Mouse (Mus musculus) left cerebral cortex, adult 9 months (tissue): ENCODE measurements around the gene Stpg1.

Experiments used
- DNase-seq, 2 experiments: peaks; one replicate each; pipeline ENCODE4 v3.0.0; 2022; ENCODE audit warnings: low spot score in 2 of 2

The Stpg1 gene

DNA sequence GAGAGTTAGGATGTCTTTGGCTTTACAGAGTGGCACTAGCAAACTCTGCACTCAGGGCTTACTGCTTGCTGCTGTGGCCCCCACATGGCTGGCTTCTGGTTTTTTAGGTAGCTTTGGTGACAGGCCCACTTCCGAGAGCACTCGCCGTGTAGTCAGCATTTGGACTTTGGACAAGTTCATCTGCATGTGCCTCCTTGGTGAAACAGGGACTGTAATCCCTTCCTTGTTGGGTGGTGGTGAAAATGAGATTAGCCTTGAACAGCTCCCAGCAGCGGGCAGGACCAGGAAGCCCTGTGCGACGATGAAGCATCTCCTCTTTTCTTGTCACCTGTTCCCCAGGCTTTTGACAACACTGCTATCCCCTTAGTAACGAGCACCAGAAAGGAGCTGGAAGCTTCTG is 19.3 kb downstream of the Stpg1 start:
- DNase-seq, result no peak

DNA sequence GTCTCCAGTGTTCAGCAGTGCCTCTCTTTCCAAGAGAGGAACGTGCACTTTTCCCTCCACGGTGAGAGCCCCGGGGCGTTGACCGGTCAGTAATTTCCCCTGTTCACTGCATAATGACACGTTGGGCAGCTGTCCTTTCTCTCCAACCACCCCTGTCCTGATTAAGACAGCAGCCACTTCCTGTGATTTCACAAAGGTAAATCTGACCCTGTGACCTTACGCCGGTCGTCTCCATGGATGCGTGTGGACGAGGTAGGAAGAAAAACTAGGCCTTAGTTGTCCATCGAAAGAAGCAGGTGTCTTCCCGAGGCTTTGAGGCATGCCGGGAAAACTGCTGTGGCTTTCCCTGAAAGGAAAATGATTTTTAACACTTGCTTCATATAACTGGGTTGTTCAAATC is 20.3 kb downstream of the Stpg1 start:
- no peak for DNase-seq

DNA sequence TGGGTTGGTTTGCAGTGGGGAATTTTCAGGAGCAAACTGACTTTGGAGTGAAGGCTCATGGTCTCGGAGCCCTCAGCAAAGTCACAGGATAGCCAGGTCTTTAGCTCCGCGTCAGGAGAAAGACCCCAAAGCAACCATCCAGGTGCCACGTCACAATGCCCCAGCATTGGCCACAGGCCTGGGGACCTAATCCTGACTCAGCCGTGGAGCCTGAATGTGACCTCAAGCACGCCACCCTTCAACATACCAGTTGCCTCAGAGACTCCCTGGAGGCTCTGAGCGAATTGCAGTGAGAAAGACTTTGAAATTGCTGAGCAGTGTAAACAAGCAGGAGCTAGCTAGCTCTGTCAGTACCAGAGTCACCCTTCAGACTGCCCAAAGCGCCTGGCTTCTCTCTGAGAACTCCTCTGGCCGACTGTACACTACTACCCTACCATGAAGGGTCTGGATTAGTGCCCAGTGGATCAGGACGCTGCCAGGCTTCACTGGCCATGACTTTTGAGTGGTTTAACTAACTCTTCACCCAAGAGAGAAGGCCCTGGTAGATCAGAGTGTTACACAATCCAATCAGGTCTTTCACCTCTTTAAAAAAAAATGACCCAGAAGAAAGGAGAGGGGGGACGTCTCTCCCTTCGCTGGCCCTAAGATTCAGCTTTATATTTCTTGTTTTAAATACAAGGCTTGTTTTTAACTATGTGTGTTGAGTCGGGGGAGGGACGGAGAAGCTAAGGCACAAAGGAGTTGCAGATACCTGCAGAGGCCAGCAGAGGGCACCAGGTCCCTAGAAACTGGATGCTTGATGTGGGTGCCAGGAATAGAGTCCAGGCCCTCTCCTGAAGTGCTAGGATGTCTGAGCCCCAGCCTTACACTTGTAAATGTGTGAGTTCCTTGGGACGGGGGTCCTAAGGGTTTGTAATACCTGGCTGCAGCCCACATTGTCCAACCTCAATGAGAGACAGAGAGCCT is 22.0 kb downstream of the Stpg1 start:
- DNase-seq, result peak in 1 of 2 experiments; percentile 33

DNA sequence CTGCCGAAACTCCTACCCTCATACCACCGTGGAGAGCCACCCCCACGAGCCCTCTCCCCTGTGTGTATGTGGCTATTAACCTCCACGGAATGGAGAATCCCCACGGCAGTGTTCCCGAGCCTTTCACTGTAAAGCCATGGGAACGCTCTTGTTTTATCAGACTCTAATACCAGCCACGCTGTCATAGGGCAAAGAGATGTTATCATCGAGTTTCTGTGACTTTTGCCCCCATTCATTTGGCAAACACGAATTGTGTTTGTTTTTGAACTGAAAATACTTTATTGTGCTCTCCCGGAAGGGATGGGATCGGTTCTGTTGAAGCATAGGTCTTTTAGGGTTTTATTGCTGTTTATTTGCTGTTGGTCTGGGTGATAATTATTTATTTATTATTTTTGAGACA is 23.5 kb downstream of the Stpg1 start:
- DNase-seq, result no peak

DNA sequence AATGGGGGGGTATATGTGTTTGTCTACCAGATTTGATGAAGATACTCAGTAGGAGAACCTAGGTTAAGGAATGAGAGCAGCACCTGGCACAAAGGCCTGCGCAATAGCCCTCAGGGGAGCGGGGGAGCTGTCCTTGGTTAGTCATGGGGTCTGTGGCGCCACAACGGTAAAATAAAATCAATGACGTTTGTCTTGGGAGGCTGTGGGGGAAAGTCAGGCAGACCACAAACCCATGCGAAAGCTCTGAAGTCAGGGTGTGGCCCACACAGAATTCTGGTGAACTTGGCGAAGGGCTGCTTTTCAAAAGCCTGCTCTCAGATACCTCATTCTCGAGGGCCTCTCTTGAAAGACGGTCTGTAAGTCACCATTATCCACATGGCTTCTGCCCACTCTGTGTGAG is 25.8 kb downstream of the Stpg1 start:
- DNase-seq, result no peak

DNA sequence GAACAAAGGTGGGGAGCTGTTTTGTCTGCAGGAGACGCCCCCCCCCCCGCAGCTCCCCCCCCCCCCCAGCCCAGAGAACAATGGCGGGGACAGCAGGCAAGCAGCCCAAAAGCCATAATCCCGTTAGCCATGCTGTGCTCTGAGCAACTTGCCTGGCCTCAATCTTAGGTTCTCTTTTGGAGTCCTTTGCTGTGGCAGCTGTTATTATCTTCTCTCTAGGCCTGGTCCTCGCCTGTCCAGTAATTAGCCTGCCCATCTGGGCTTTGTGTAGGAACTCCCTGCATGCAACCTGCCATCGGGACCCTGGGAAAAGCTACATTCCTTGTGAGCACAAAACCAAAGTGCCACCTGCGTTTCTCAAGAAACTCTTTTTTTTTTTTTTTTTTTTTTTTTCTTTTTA is 29.3 kb downstream of the Stpg1 start:
- DNase-seq, result no peak

DNA sequence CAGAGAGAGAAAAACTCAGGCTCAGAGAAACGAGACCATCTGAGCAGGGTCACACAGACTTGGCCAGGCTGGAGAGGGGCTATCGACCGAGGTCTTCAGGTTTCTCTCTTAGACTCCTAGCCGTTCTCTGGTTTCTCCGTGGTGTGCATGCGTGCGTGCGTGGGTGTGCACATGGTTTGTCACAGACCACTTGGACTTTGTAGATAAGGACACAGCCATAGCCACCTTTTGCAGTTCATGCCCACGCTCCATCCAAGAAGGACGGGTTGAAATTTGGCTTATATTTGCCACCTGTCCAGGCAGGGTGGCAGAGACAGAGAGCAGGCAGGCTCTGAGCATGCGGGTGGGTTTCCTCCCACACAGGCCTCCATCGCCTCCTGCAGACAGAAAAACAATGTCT is 30.5 kb downstream of the Stpg1 start:
- DNase-seq, result no peak

DNA sequence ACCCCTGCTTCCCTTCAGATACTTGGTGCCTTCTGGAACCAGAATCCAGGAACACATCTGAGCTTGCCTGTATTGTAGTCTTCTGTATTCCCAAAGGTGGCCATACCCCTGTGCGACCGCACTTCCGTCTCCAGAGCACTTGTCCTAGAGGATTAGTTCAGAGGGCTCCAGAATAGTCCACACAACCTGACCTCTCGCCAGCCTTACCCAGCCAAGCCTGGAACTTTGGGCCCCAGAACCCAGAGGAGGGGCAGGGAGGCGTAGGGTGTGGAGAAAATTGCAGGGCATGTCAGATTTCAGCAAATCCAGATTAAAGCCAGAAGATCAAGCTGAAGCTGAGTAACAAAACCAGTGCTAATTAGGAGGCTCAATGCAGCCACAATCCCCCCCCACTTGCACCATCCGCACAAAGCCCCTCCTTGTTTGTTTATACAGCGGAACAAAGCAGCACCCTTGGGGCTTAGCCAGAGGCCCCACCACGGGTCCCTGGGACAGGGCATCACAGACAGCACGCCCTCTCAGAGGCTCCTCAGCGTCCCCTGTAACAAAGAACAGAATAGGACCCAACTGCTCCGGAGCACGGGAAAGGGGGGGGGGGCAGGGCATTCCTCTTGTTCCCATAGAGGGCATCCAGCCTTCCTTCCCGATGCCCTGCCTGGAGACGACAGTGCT is 31.6 kb downstream of the Stpg1 start:
- no peak for DNase-seq

DNA sequence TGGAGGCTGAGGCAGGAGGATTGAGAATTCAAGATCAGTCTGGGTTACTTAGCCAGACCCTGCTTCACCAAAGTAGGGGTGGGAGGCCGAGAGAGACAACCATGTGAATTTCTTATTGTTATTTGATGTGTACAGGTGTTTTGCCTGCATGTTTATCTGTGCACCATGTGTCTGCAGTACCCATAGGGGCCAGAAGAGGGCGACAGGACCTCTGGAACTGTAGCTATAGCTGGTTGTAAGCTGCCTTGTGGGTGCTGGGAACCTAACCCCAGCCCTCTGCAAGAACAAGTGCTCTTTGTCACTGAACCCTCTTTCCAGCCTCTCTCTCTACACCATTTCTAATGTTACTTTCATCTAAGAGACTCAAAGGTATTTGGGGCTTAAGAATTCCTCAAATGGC is 35.7 kb downstream of the Stpg1 start:
- DNase-seq, result no peak

DNA sequence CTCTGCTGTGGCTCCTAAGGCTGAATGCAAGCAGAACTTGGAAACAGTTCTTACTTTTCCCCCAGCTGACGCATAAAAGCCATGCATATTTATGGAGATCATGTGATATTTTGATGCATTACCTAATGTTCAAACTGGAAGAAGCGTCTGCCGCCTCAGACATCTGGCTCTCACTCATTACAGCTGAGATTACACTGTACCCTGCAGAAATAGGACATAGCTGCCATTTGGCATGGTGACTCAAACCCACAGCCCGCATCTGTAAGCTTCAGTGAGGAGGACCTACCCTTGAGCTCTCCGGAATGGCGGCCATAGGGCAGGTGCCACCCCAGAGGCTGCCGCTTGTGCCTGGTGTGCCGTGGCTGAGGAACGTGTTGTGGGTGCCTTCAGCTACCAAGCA is 36.6 kb downstream of the Stpg1 start:
- peak; percentile 40 to 61 for DNase-seq

DNA sequence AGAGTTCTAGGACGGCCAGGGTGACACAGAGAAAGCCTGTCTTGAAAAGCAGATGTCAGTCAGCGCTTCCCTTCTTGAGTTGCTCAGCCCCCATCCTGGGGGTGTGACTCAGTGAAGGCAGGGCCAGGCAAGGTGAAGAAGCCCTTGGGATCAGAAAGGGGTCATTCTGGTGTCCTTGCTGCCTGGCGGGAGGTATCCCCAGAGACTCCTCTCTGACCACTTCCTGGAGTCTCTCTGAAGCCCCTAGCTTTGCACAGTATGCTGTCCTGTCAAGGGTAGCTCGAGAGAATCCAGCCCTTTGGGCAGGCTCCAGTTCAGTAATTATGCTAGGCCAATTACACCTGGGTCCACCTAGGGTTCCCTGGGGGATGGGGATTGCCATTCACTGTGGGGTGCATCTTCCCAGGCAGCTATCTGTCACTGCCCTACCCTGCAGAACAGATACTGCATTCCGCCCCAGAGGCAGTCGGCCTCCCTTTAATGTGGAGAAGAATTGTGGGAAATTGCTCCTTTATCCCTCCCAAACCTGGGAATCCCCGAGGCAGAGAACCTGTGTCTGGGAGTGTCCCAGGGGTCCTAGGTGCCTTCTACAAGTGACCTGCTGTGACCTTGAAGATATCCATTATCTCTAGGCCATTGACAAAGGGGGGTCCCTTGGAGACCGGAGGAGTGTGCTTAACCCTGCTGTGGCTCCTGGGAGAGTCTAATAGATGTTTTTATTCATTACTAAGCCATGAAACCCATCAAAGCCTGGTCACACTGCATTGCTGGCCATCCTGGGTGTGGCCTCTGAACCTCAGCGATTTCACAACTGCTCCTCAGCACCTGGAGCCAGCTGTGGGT is 37.4 kb downstream of the Stpg1 start:
- no peak for DNase-seq

DNA sequence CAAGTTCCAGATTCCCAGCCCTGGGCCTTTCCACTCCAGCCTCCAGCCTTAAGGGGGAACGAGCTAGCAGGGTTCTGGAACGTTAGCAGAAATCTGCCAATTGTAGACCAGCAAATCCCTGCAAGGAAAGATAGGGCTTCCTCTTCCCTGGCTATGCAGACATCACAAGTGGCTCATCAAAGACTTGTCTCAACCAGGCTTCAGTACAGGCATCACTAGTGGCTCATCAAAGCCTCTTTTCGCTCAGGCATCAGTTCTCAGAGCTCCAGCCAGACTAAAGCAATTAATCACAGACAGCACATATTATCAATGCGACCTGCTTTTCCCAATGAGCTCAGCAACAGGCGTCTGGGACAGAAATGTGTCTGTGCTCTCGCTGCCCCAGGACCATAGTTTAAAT is 38.4 kb downstream of the Stpg1 start:
- DNase-seq, result no peak

DNA sequence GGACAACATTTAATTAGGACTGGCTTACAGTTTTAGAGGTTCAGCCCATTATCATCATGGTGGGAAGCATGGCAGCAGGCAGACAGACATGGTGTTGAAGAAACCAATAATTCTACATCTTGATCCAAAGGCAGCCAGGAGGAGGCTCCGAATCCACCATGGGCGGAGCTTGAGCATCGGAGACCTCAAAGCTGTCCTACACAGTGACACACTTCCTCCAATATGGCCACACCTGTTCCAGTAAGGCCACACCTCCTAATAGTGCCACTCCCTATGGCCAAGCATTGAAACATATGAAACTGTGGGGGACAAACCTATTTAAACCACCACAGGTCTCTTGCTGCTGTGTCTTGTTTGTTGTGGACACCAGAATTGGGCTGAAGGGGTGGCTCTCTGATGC is 40.4 kb downstream of the Stpg1 start:
- DNase-seq, result no peak

DNA sequence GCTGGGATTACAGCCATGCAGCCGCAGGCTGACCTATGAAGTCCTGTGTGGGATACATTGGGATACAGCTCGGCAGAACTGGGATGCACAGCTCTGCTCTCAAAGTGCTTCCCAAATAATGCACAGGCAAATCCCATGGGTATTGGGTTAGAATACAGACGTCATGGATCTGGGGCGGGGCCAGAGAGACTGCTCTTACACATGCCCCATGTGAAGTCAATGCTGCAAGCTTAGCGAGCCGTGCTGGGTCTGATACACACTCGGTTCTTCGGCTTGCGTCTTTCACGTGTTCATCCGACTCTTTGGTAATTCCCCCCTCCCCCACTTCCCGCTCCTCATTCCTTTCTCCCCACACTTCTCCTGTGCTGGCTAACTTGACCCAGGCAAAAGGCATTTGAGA is 44.5 kb downstream of the Stpg1 start:
- DNase-seq, result no peak

DNA sequence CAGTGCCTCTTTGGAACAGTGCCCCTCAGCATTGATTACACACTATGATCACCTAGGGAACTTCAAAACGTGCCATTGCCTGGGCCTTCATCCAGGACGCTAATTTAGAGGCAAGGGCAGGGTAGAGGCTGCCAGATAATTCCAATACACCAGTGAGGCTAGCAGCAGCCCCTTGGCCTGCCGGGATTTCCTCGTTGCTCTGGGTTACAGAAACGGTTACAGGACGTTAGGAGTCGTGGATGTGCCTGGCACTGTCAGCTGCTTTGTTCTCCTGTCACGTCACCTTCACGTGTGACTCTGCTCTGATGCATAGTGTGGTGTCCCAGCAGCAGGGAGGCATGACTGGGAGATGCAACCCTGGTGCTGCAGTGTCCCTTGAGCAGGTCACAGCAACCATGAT is 45.5 kb downstream of the Stpg1 start:
- DNase-seq, result no peak

DNA sequence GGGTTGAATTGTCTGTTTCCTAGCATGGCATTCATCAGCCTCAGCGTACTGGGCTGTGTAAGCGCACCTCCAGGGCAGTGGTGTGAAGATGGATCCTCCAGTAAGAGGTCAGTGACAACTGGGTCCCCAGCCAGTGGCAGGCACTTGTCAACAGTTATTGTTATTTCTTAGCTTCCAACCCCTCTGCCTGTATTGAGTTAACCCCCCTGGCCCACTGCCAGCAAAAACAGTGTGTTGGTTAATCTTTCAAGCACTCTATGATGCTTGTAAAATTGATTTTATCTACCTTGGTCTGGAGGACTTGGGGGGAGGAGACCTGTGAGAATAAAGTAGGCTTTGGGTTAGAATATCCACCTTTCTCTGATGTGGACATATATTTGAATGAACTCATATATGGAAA is 49.7 kb downstream of the Stpg1 start:
- no peak for DNase-seq

DNA sequence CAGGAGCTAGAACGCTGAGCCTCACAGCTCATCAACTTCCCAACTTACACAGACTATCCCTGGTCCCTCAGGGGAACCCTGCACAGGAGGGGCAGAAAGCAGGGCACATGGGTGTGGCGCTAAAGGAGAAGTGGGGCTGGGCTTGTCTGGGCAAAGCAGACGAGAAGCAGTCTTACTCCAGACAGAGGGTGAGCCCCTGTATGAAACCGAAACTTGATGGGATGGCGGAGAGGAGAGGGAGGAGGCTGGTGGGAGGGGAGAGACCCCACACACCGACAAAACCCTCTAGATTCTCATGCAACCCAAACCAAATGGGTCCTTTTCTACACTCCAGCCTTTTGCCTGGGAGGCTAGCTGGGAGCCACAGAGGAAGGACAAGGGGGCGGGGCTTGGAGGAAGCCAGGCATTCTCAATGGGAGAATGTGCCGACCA is 50.5 kb downstream of the Stpg1 start:
- no peak for DNase-seq

DNA sequence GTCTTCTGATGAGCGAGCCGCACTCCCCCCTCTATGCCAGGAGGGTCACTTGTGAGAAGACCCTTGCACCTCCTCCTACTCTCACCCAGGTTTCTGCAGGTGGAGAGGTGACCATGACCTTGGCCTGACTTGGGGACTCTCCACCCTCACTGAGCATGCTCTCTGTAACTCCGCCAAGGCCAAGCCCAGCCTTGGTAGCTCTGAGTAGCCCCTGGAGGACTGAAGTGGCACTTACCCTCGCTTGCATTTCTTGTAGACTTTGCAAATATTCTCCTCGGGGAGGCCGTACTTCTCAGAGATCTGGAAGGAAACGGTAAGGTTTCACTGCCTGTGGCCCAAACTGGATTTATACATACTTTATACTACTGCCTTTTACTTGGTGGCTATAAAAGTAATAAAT is 51.4 kb downstream of the Stpg1 start:
- no peak for DNase-seq

DNA sequence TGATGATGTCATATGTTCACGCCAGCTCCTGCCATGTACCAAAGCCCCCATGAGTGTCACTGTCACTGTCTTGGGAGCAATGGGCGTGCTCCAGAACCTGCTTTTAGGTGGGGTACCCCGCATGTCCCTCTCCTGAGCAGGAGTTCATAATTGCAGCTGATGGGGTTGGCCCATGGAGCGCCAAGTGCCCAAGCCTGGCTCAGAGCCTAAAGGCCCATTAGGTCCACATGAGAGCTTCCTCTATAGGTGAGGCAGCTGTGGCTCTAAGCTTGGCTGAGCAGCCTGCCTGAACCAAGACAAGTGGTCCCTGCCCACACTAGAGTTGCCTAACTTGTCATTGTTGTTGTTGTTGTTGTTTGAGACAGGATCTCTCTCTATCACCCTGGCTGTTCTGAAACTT is 52.2 kb downstream of the Stpg1 start:
- DNase-seq, result no peak

DNA sequence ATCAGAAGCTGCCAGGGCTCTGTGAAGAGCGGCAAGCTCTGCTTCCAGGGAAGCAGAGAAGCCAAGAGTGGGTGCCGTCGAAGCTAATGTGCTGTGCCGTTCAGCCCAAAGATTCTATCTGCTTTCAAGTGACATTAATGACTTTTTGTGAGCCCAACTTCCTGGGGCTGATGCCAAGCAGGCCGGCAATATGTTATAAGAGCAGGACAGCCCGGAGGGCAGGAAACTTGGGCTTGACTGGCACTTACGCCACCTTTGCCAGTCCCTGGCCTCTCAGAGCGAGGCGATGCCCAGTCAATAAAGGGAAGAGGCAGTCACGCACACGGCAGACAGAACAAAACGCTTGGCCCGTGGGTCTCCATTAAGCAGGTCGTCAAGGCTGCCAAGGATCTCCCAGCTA is 53.0 kb downstream of the Stpg1 start:
- DNase-seq, result no peak

DNA sequence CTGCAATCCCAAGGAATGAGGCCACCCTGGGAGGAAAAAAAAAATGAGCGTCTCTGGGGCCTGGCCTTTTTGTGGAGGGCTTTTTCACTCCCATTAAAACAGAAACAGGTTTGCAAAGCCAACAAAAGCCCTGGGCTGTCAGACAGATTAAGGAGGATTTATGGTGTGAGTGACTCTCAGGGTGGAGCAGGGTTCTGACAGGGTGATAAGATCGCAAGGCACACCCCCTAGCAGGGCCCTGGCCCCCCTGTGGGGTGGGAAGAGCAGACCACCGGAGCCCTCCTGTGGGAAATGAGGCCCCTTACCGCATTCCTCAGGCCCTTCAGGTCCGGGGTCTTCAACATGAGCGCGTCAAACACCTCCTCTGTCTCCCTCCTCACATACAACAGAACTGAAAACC is 53.5 kb downstream of the Stpg1 start:
- DNase-seq, result no peak

DNA sequence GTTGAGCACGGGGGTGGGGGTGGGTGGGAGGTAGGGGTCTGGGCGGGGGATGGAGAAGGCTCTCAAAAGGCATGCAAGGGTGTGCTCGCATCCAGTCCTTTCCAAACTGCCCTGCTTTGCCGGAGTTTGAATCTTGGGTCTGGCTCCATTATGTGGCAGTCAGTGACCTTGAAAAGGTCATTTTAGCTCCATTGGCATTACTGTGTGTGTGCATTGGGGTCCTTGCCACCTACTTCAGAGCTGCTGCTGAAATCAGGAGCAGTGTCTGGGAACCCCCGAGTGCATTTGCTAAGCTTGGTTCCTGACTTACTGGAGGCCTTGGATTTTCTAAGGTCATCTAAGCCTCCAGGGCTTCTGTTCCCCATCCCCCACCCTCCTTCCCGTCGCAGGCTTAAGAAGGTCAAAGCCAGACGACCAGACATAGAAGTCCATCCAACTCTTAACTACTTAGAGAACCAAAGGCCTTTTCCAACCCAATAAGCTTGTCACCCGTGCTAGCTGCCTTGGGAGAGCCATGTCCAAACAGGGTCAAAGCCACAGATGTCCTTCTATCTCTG is 54.0 kb downstream of the Stpg1 start:
- no peak for DNase-seq
